Mouse (Mus musculus) forebrain, embryonic 15.5 days (tissue): ENCODE results near the gene Icam4. TPM values are rescaled to one million over a fixed set of nuclear protein-coding genes. Genes with fewer than 3 reads are reported as not detected.

ENCODE experiments used
- microRNA counts: library from miRNA; unstranded; fragments of <30 nt; microRNA quantifications from one replicate; lab custom pipeline; 2016
- microRNA-seq: library from miRNA; unstranded; fragments of <30 nt; microRNA quantifications from one replicate; pipeline ENCODE4, GENCODE M21; 2016
- polyA plus RNA-seq: library from polyadenylated mRNA; unstranded; fragments of >200 nt; fragmentation: Nextera tagmentation; extraction: Ambion mirVana; gene quantifications from 2 replicates; pipeline ENCODE4 v1.2.1, GENCODE M21; 2015

Icam4 gene
- polyA plus RNA-seq, 1 experiment from 2014 or later, result 0.25 TPM

MicroRNAs encoded within 50 kb of the gene (microRNA counts, 519-probe panel; counts per million panel counts)
- microRNA mmu-miR-1900 (lab: Ali Mortazavi, UCI), result 3,042 counts per million, percentile 73 among the panel's probes with 10 or more counts

Small RNA genes within 50 kb of the gene (microRNA-seq; reads per million reads assigned to microRNA genes)
- gene Mir1900 (not detected), gene Mir7082 (not detected)

Other genes with a start within 250 kb of the Icam4 start
- gene Col5a3, start 214.3 kb upstream of the Icam4 start, polyA plus RNA-seq, result 0.23 and 0.45 TPM in 2 replicates
- gene Rdh8, start 210.9 kb upstream of the Icam4 start, polyA plus RNA-seq, result not detected in 2 replicates
- gene A230050P20Rik, start 160.7 kb upstream of the Icam4 start, polyA plus RNA-seq, result 2.9 and 3.5 TPM in 2 replicates
- gene Angptl6, start 149.6 kb upstream of the Icam4 start, polyA plus RNA-seq, result 15.4 and 15.6 TPM in 2 replicates
- gene Ppan, start 141.2 kb upstream of the Icam4 start, polyA plus RNA-seq, result 57.1 and 59.0 TPM in 2 replicates
- gene Eif3g, start 130.8 kb upstream of the Icam4 start, polyA plus RNA-seq, result 267 and 288 TPM in 2 replicates
- 80.0 and 84.6 TPM in 2 replicates for gene Dnmt1, start 69.5 kb upstream of the Icam4 start, polyA plus RNA-seq
- gene S1pr2, start 52.6 kb upstream of the Icam4 start, polyA plus RNA-seq, result 6.9 and 7.5 TPM in 2 replicates
- gene Mrpl4, start 26.6 kb upstream of the Icam4 start, polyA plus RNA-seq, result 112 and 115 TPM in 2 replicates
- 2.8 and 3.0 TPM in 2 replicates for gene Icam1, start 13.4 kb upstream of the Icam4 start, polyA plus RNA-seq
- 1.5 and 2.2 TPM in 2 replicates for gene Icam5, start 2.7 kb downstream of the Icam4 start, polyA plus RNA-seq
- gene Zglp1, start 37.7 kb downstream of the Icam4 start, polyA plus RNA-seq, result 0.37 and 2.2 TPM in 2 replicates
- 1.3 TPM in 2 replicates for gene Gm49373, start 43.7 kb downstream of the Icam4 start, polyA plus RNA-seq
- gene Fdx1l, start 44.2 kb downstream of the Icam4 start, polyA plus RNA-seq, result 52.2 and 58.9 TPM in 2 replicates
- gene Gm38431, start 62.6 kb downstream of the Icam4 start, polyA plus RNA-seq, result 1.0 and 1.3 TPM in 2 replicates
- gene Raver1, start 62.6 kb downstream of the Icam4 start, polyA plus RNA-seq, result 36.8 and 42.0 TPM in 2 replicates
- gene Tyk2, start 101.9 kb downstream of the Icam4 start, polyA plus RNA-seq, result 10.3 and 11.1 TPM in 2 replicates
- 217 and 221 TPM in 2 replicates for gene Cdc37, start 120.6 kb downstream of the Icam4 start, polyA plus RNA-seq
- gene Pde4a, start 136.3 kb downstream of the Icam4 start, polyA plus RNA-seq, result 23.7 and 25.9 TPM in 2 replicates
- 71.6 and 72.5 TPM in 2 replicates for gene Keap1, start 210.0 kb downstream of the Icam4 start, polyA plus RNA-seq
- gene S1pr5, start 219.1 kb downstream of the Icam4 start, polyA plus RNA-seq, result 1.6 TPM in 2 replicates
- gene Atg4d, start 235.9 kb downstream of the Icam4 start, polyA plus RNA-seq, result 53.1 and 55.0 TPM in 2 replicates